Mouse (Mus musculus) small intestine, adult 2 months (tissue): ENCODE results near the gene Cmtm3. TPM values are rescaled to one million over a fixed set of nuclear protein-coding genes. Genes with fewer than 3 reads are reported as not detected.
"Not testable (repeated sequence)": the region's sequence is repeated elsewhere in the genome, so short reads cannot be mapped to it uniquely, and the experiment has no call there.

ENCODE experiments used
- H3K27ac ChIP-seq: fragments of 200-500 bp; 2 replicates; pipeline ENCODE4 v1.5.1; 2012; ENCODE audit warnings: low read depth, low read length, control low read depth, inconsistent platforms; ENCODE audit not compliant: insufficient read depth
- H3K27me3 ChIP-seq: fragments of 200-500 bp; 2 replicates; pipeline ENCODE4 v1.6.1; 2012; ENCODE audit warnings: mild to moderate bottlenecking, moderate library complexity, low read length, inconsistent platforms; ENCODE audit not compliant: control insufficient read depth, insufficient read depth
- H3K36me3 ChIP-seq: fragments of 200-500 bp; 2 replicates; pipeline ENCODE4 v1.6.1; 2012; ENCODE audit warnings: mild to moderate bottlenecking, low read length, control low read depth, inconsistent platforms; ENCODE audit not compliant: control insufficient read depth, insufficient read depth
- H3K4me1 ChIP-seq: fragments of 200-500 bp; 2 replicates; pipeline ENCODE4 v1.6.1; 2012; ENCODE audit warnings: low read length, inconsistent platforms, mixed read lengths; ENCODE audit not compliant: control insufficient read depth, insufficient read depth, insufficient read length
- H3K4me3 ChIP-seq: fragments of 200-500 bp; 2 replicates; pipeline ENCODE4 v1.5.1; 2012; ENCODE audit warnings: low read depth, mild to moderate bottlenecking, control low read depth, inconsistent platforms, low read length, moderate library complexity
- CTCF ChIP-seq: fragments of 200-500 bp; IDR thresholded peaks from 2 replicates; pipeline ENCODE4 v1.5.1; 2012; ENCODE audit warnings: low read depth, mild to moderate bottlenecking, control low read depth, inconsistent platforms, low read length, moderate library complexity, mixed read lengths; ENCODE audit not compliant: insufficient replicate concordance, insufficient read length; ENCODE audit errors: extremely low read depth
- POLR2A ChIP-seq: fragments of 200-500 bp; IDR thresholded peaks from 2 replicates; pipeline ENCODE4 v1.6.1; 2012; ENCODE audit warnings: low read depth, mild to moderate bottlenecking, control low read depth, inconsistent platforms, low read length, moderate library complexity
- WGBS: fragments of 180-500 bp; shearing (Covaris S2); methylation state at CpG from one replicate; pipeline ENCODE4 v1.1.7; 2018; 5-methylcytosine and 5-hydroxymethylcytosine counted together
- polyA plus RNA-seq: library from polyadenylated mRNA; depleted of rRNA; stranded (reverse); fragments of >200 nt; gene quantifications from 2 replicates; pipeline ENCODE4 v1.2.3, GENCODE M21; 2012

The Cmtm3 gene
- polyA plus RNA-seq, 1 experiment = 21.3 TPM

GRCm38 (mm10) chr8:104313311-104313710, 25.9 kb upstream of the Cmtm3 start:
- H3K4me1 ChIP-seq = no peaks in the 10 kb centered on the region
- H3K27ac ChIP-seq = no peak overlapping the region
- no peaks in the 10 kb centered on the region for H3K27me3 ChIP-seq
- TF ChIP-seq CTCF (peak; percentile 21; the same call in 1 of the 2 replicates), POLR2A (no peak)
- 47% methylated on average over 4 of the region's 4 CpGs for WGBS
- H3K4me3 ChIP-seq = no peak overlapping the region
- H3K36me3 ChIP-seq = no peaks in the 10 kb centered on the region

GRCm38 (mm10) chr8:104321267-104321666, 17.9 kb upstream of the Cmtm3 start, which contains the start of gene Gm11020:
Gene Gm11020, plus strand, starts transcription at chr8:104321567.
- not testable (repeated sequence) for H3K4me3 ChIP-seq, H3K27me3 ChIP-seq, H3K27ac ChIP-seq, H3K4me1 ChIP-seq, H3K36me3 ChIP-seq
- 82% methylated on average over 11 of the region's 11 CpGs for WGBS

GRCm38 (mm10) chr8:104321930-104322329, 17.3 kb upstream of the Cmtm3 start, which contains the start of gene Cmtm2b:
Gene Cmtm2b, plus strand, starts transcription at chr8:104322230.
- H3K27me3 ChIP-seq, H3K4me3 ChIP-seq, H3K27ac ChIP-seq, H3K4me1 ChIP-seq, H3K36me3 ChIP-seq: not testable (repeated sequence)
- 82% methylated on average over 12 of the region's 12 CpGs for WGBS

GRCm38 (mm10) chr8:104332665-104333631, 6.3 kb upstream of the Cmtm3 start:
- H3K36me3 ChIP-seq = no peaks in the 10 kb centered on the region
- no peak overlapping the region for H3K4me3 ChIP-seq
- no peak overlapping the region for H3K27ac ChIP-seq
- 56% methylated on average over 5 of the region's 5 CpGs for WGBS
- TF ChIP-seq CTCF = no peak
- no peak for TF ChIP-seq POLR2A
- no peaks in the 10 kb centered on the region for H3K27me3 ChIP-seq
- no peaks in the 10 kb centered on the region for H3K4me1 ChIP-seq

GRCm38 (mm10) chr8:104333786-104334185, 5.4 kb upstream of the Cmtm3 start:
- WGBS = 53% methylated on average over 5 of the region's 5 CpGs
- Histone ChIP-seq H3K27me3 (no peaks in the 10 kb centered on the region), H3K36me3 (no peaks in the 10 kb centered on the region), H3K4me3 (no peak overlapping the region), H3K4me1 (no peaks in the 10 kb centered on the region), H3K27ac (no peak overlapping the region)
- TF ChIP-seq CTCF (no peak), POLR2A (no peak)

- Histone ChIP-seq H3K4me1 (no peaks in the 10 kb centered on the region), H3K36me3 (no peaks in the 10 kb centered on the region), H3K27ac (no peak overlapping the region), H3K4me3 (no peak overlapping the region), H3K27me3 (no peaks in the 10 kb centered on the region)
- 69% methylated on average over 1 of the region's 1 CpGs for WGBS
- no peak for TF ChIP-seq CTCF
- no peak for TF ChIP-seq POLR2A
Observed at GRCm38 (mm10) chr8:104334196-104334595, 5.0 kb upstream of the Cmtm3 start.

- Histone ChIP-seq H3K4me3 (no peak overlapping the region), H3K36me3 (no peaks in the 10 kb centered on the region), H3K27ac (no peak overlapping the region), H3K27me3 (no peaks in the 10 kb centered on the region; the same call in 1 of the 2 replicates), H3K4me1 (peaks cover 4% of the 10 kb centered on the region; the same call in 1 of the 2 replicates)
- 79% methylated on average over 1 of the region's 1 CpGs for WGBS
- TF ChIP-seq CTCF (no peak), POLR2A (no peak)
Observed at GRCm38 (mm10) chr8:104336806-104337205, 2.4 kb upstream of the Cmtm3 start.
